Mouse (Mus musculus): ENCODE measurements around the gene Ripor2.

Gene Ripor2

GRCm38 (mm10) chr13:24619711-24620110 is 37.7 kb downstream of the Ripor2 start:
- no peak for DNase-seq

- no peak for DNase-seq
Measured at GRCm38 (mm10) chr13:24620439-24620838, 38.5 kb downstream of the Ripor2 start.

DNA sequence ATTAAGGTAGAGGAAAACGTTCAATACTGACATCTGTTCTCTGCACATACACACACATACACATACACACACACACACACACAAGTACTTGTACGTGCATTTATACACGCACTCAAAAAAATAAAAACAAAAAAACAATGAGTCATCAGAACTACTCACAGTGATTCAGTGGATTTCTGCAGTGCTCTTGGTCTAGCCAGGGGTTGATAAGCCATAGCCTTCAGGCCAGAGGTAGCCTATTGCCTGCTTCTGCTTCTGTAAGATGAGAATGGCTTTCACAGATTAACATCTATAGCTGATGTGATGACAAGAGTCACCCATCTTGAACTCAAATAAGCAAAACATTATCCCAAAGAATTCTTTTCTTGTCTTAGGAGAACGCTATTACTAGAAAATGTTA is 41.6 kb downstream of the Ripor2 start:
- DNase-seq = no peak

GRCm38 (mm10) chr13:24625071-24625470 is 43.1 kb downstream of the Ripor2 start:
- no peak for DNase-seq

DNA sequence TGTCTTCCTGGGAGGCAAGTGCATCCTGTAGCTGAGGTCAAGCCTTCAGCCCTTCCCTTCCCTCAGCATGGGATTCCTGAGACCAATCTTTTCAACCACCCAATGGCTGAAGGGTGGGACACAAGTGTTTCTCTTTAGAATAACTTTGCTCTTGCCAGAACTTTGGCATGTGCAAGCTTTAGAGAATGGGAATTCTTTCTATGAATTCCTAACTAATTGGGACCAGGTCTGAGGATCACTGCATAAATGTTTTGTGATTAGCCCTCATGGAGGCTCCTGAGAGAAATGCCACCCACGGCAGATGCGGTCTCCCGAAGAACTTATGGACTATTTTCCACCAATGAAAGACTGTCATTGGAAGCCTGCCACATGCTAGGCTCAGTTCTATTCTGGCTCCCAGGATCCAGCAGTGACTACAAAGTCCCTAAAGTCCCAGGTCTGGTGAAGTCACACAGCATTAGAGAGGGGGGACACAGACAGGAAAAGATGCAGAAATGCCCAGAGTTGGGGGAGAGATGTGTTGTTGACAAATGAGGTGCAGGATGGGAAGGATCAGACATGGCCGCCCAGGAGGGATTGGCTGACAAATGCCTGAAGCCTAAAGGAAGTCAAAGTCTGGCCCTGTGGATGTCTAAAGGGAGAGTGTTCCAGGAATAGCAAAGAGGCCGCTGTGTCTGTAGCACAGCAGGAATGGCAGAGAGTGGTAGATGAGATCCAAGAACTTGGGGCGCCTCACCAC is 44.9 kb downstream of the Ripor2 start:
- DNase-seq = no peak

- DNase-seq = no peak
Measured at GRCm38 (mm10) chr13:24628192-24628591, 46.2 kb downstream of the Ripor2 start.

GRCm38 (mm10) chr13:24629073-24629621 is 47.2 kb downstream of the Ripor2 start:
- DNase-seq = no peak

GRCm38 (mm10) chr13:24630364-24630763 is 48.4 kb downstream of the Ripor2 start:
- no peak for DNase-seq

DNA sequence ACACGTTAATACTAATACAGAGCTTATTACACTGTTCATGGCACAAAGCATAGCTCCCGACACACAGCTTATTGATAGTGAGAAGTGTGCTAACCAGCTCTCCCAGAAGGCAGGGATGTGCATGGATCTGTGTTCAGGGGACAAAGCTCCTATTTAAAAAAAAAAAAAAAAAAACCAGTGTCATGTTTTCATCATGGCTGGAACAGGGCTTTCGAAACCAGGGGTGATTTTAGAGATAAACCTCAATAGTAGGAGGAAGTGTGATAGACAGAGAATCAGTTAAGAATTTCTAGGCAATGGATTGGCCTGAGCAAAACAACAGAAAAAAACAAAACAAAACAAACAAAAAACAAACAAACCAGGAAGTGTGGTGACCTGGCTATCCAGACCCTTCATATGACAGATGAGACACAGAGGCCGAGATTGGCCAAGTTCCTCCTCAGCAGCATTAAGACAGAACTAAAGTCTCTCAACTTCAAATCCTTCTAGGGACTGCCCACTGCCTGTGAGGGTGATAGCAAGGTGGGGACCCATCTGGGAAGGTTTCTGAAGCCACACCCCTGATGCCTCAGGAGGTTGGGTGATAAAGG is 51.1 kb downstream of the Ripor2 start:
- DNase-seq = no peak

DNA sequence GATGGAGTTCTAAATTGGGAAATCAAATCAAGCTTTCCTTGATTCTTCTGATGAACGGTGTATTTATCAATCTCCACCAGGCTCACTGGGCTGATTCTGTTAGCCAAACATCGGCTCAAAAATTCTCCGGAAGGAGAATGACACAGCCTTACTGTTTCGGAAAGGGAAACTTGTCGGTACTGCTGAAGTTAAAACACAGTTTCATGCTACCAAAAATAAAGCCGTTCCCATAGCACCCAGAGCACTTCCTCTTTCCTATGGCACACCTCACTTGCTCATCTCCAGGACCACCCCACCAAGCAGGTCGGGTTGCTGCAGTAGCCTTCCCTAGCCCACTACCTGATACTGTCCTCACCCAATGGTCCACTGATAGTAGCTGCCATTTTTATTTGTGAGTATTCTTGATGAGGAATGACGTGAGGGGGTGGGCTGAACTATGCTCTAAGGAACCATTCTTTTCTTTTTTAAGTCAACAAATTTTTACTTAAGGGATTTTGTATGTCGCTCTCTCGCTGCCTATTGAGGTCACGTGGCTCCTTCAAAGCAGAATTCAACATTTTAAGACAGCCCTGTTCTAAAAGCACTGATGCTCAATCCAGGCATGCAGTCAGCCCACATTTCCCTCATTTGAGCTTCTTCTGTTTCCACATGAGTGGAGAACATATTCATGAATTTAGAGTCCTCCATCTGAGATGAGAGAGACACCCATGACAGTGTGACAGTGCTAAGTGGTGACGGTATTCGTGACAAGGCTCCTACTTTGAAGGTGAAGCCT is 52.5 kb downstream of the Ripor2 start:
- no peak for DNase-seq

DNA sequence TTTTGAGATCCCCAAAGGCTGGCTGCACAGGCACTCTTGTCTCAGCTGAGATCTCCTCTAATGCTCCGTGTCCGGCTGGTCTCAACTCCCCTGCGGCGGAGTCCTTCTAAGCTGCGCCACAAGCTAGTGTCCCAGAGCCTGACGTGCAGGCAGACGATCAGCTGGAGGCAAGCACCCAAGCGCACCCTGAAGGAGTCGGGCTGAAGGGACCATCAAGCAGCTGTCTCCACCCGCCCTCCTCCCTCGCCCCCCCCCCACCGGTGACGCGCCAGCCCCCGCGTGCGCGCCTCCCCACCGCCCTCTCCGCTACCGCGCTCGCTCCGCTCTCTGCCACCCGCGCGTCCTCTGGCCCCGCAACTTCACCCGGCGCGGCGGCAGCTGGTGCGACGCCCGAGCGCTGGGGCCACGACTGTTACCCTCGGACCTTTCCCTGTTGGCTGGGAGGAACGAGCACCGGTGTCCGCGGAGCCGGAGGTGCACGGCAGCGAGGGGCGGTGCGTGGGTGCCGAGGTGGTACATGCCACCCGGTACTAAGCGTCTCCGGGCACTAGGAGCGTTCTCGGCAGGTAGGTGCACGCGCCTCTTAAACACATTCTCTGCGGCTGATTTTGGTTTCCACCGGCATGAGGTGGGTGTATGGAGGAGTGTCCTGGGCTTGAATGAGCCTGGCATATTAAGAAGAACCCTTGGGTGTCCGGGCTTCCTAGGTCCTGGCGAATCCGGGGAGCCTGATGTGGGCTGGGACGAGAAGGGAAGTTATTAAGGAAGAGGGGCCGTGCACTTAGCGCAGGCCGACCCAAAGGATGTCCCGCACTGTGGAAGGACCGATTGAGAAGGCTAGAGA is 56.6 kb downstream of the Ripor2 start:
- no peak for DNase-seq

- DNase-seq = no peak
Measured at GRCm38 (mm10) chr13:24639215-24640165, 57.5 kb downstream of the Ripor2 start.

GRCm38 (mm10) chr13:24640166-24640560 is 58.2 kb downstream of the Ripor2 start:
- DNase-seq = no peak

DNA sequence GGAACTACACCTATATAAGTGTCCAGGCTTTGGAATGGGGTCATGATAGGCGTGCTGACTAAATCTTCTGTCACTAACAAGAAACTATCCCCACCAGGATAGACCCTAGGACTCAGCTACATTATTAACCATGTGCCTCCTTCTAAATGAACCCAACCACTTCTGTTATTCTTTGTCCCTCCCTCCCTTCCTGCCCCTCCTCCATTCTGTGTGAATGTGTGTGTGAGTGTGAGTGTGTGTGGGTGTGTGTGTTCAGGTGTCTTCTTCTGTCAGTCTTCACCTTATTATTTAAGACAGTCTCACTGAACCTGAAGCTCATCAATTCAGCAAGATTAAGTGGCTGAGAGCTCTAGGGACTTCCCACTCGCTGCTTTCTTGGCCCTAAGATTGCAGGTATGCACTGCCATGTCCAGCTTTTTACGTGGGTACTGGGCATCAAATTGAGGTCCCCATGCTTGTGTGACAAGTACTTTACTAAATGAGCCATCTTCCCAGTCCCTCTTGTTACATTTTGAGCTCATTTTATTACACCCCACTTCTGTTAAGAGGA is 58.9 kb downstream of the Ripor2 start:
- no peak for DNase-seq

- DNase-seq = no peak
Measured at GRCm38 (mm10) chr13:24641491-24642430, 59.8 kb downstream of the Ripor2 start.

DNA sequence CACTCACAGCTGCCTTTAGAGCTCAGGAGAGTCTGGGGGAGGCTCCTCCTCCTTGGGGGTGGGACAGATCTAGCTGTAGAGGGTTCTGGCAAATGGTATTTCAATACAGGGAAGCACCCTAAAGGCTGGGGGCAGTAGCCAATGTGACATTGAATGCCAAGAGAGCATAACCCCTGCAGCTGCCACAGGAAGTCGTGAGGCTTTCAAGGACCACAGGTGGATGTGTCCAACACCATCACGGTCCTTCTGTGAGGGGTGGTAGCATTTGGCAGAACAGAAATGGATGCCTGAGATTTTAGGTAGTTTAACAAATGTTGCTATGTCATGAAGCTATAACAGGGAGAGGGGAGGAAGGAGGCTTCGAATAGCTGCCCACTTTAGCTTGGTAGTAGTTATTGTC is 63.2 kb downstream of the Ripor2 start:
- DNase-seq = no peak

- DNase-seq = no peak
Measured at GRCm38 (mm10) chr13:24646324-24646723, 64.3 kb downstream of the Ripor2 start.

GRCm38 (mm10) chr13:24647444-24647843 is 65.5 kb downstream of the Ripor2 start:
- DNase-seq = no peak

DNA sequence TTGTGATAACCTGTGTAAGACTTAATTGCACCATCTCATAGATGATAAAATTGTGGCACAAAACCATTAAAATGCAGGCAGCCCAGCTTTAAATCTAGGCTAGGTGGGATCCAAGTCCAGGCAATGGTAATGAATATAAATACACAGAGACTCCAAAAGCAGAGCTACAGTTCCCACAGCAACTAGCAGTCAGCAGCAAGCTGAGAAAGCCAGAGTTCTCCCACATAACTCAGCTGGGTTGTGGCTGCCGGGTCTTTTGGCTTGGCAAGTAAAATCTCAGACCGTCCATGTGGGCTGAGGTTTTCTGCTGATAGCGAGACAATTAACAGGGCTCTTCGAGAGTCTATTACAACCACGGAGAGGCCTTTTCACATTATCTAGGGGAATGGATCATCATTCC is 66.0 kb downstream of the Ripor2 start:
- DNase-seq = no peak

DNA sequence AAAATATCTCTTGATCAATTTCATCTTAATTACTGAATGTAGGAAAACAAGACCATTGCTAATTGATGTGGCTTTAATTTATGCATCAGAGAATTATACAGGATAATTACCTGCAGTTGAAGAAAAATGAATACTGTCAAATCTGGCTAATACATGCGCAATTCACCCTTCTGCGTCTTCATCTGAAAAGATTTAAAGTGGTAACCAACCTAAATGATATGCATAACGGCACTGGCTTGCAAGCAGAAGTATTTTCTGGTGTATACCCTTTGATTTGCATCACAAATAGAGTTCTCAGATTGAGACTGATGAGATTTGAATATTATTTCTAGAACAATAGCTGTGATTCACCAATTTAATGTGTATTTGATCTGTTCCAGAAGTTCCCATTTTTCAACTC is 66.7 kb downstream of the Ripor2 start:
- no peak for DNase-seq

Data from cerebellum, adult 9-10 months (tissue).